Mouse (Mus musculus): ENCODE data around the gene Ugt1a7c.

DNA sequence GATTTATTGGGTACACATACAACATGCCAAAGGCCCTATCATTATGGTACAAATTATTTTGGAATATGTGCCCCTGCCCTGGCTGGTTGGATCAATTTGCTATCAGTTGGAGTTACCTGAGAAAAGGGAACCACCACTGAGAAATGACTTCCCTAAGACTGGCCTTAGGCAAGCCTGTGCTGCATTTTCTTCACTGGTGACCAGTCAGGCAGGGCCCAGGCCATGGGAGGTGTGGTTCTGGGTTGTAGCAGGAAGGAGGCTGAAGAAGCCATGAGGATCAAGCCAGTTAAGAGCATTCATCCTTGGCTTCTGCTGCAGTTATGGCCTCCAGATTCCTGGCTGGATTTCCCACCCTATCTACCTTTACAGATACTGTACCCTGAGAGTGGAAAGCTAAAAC lies 2.5 kb upstream of the Ugt1a7c start:
- TF ChIP-seq EP300 (IDR thresholded peaks at IDR 0.05; ENCODE audit: low read depth) (no peak), CTCF (IDR thresholded peaks at IDR 0.05; ENCODE audit: low read depth) (no peak)
